Mouse (Mus musculus) liver, embryonic 14.5 days (tissue): ENCODE measurements around the gene St6galnac5.
"Not testable (repeated sequence)": the region's sequence is repeated elsewhere in the genome, so short reads cannot be mapped to it uniquely, and the experiment has no call there.

Experiments
- CTCF ChIP-seq: IDR thresholded peaks from 2 replicates; pipeline ENCODE4 v1.5.1; 2016; ENCODE audit warnings: antibody characterized with exemption, low read depth, control low read depth
- EP300 ChIP-seq: IDR thresholded peaks from 2 replicates; pipeline ENCODE4 v1.6.1; 2016; ENCODE audit warnings: antibody characterized with exemption, low read depth

- TF ChIP-seq CTCF, EP300: not testable (repeated sequence)
These were observed 193.6 kb downstream of the St6galnac5 start for GRCm38 (mm10) chr3:152788301-152788953.
